Mouse (Mus musculus) adrenal gland (tissue): ENCODE results near the gene Zcchc10.

Experiments used
- intact Hi-C: fragments of 180-260 bp; cut with DNase I; formaldehyde crosslinking; loops from one replicate; pipeline ENCODE4 v1.15.1; 2025

Gene Zcchc10

DNA sequence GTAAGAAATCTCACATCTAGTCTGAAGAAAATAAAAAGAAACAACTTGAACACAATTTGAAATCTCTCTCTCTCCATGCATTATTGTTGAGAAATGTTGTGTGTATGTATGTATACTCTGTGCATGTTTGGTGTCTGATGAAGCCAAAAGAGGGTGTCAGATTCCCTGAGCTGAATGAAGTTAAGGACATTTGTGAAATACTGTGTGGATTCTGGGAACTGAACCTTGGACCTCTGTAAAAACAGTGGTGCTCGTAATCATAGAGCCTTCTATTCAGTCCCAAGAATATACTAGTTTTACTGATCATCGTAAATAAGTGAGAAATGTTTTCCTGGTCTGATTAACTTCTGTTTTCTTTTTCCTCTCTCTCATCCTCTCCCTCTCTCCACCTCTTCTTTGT, 42.6 kb downstream of the Zcchc10 start:
- intact Hi-C loops = loop anchor here (5.0 kb wide), 1 partner anchor 70 kb away; no protein-coding TSS in a partner anchor

DNA sequence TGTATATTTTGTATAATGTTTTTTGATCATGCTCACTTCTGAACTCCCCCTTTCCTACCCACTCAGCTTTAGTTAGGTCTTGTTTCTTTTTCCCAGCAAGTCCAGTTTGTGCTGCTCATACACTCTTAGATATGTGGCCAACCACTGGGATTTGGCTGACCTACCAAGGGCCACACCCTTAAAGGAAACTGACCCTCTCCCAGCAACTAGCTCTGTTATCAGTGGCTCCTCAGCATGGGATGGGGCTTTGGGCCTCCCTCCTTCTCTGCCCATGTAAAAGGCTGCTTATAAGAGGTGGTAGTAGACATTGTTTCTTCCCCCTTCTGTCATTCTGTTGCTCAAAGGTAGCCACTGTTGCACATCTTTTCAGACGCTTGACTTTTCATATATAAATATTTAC, 54.4 kb downstream of the Zcchc10 start:
- intact Hi-C loops = no loop called here
